Mouse (Mus musculus) thymus, adult 2 months (tissue): ENCODE measurements around the gene Gkap1. TPM values are rescaled to one million over a fixed set of nuclear protein-coding genes. Genes with fewer than 3 reads are reported as not detected.
A peak's percentile ranks its signal among the peaks of the same experiment; 100 is the strongest.

Experiments
- DNase-seq: peaks from one replicate; pipeline ENCODE4 v3.0.0; 2021
- H3K27ac ChIP-seq: fragments of 200-500 bp; 2 replicates; pipeline ENCODE4 v1.5.1; 2012; ENCODE audit warnings: low read length, control low read depth; ENCODE audit not compliant: control insufficient read depth, insufficient read depth
- H3K27me3 ChIP-seq: fragments of 200-500 bp; 2 replicates; pipeline ENCODE4 v1.6.1; 2012; ENCODE audit warnings: mild to moderate bottlenecking, low read length, moderate library complexity, mixed read lengths; ENCODE audit not compliant: control insufficient read depth, insufficient read depth
- H3K36me3 ChIP-seq: fragments of 200-500 bp; 2 replicates; pipeline ENCODE4 v1.6.1; 2012; ENCODE audit warnings: mild to moderate bottlenecking, low read length, moderate library complexity; ENCODE audit not compliant: control insufficient read depth, insufficient read depth
- H3K4me1 ChIP-seq: fragments of 200-500 bp; replicated peaks from 2 replicates; pipeline ENCODE4 v1.6.1; 2012; ENCODE audit warnings: low read length; ENCODE audit not compliant: control insufficient read depth, insufficient read depth
- H3K4me3 ChIP-seq: fragments of 200-500 bp; 2 replicates; pipeline ENCODE4 v1.5.1; 2012; ENCODE audit warnings: mild to moderate bottlenecking, low read length, control low read depth, moderate library complexity; ENCODE audit not compliant: control insufficient read depth, insufficient read depth
- CTCF ChIP-seq: fragments of 200-500 bp; IDR thresholded peaks from 2 replicates; pipeline ENCODE4 v1.5.1; 2012; ENCODE audit warnings: mild to moderate bottlenecking, control low read depth, low read length, moderate library complexity, borderline replicate concordance; ENCODE audit not compliant: control insufficient read depth, poor library complexity, insufficient read depth; ENCODE audit errors: extremely low read depth
- POLR2A ChIP-seq: fragments of 200-500 bp; IDR thresholded peaks from 2 replicates; pipeline ENCODE4 v1.6.1; 2012; ENCODE audit warnings: mild to moderate bottlenecking, low read length, control low read depth, moderate library complexity; ENCODE audit not compliant: control insufficient read depth, poor library complexity, insufficient read depth; ENCODE audit errors: extremely low read depth
- WGBS: fragments of 180-500 bp; shearing (Covaris S2); methylation state at CpG from one replicate; pipeline ENCODE4 v1.1.7; 2018; 5-methylcytosine and 5-hydroxymethylcytosine counted together
- polyA plus RNA-seq: library from polyadenylated mRNA; depleted of rRNA; stranded (reverse); fragments of >200 nt; gene quantifications from 2 replicates; pipeline ENCODE4 v1.2.3, GENCODE M21; 2012

Gene Gkap1
- polyA plus RNA-seq, 1 experiment = 4.0 TPM

DNA sequence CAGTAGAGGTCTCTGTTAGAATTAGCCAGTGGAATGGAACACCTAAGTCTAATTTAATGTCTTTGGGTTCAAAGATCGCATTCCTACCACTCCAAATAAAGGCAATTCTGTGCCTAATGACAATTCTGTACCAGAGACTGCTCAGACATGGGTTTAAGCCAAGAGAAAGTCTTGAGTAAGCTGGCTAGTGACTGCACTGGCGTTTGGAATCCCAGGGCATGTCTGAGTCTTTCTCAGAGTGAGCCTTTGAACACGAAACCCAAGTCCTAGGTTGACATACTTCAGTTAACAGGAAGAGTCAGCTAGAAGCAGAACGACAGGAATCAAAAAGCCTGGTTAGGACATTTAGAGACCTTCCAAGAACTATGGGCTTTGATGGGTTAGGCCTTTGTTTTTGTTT lies 8.0 kb upstream of the Gkap1 start:
- Histone ChIP-seq H3K4me1 (no peaks in the 10 kb centered on the region), H3K27ac (no peak overlapping the region), H3K4me3 (no peak overlapping the region), H3K36me3 (no peaks in the 10 kb centered on the region), H3K27me3 (no peaks in the 10 kb centered on the region; the same call in 1 of the 2 replicates)
- no peak for DNase-seq
- WGBS = 81% methylated on average over 4 of the region's 4 CpGs
- no peak for TF ChIP-seq CTCF
- no peak for TF ChIP-seq POLR2A

DNA sequence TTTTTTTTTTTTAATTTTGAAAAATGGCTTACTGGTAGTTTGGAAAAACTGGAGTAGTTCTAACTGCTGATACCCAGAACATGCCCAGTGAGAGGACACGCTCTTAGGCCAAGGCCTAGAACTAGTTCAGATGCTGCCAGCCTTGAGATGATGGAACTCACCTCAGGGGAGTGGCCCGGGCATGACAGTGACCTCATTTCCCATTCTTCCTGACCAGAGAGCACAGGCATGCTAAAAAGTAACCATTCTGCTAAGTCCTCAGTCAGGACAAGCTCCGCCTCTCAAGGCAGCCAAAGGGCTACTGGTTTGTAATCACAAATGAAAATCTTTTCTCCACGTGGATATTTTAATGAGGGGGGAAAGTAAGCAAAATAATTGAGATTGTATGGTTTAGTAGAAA lies 6.4 kb upstream of the Gkap1 start:
- Histone ChIP-seq H3K27ac (no peak overlapping the region), H3K36me3 (no peaks in the 10 kb centered on the region), H3K4me3 (no peak overlapping the region), H3K4me1 (no peaks in the 10 kb centered on the region), H3K27me3 (no peaks in the 10 kb centered on the region)
- DNase-seq = no peak
- no peak for TF ChIP-seq CTCF
- TF ChIP-seq POLR2A = no peak
- 71% methylated on average over 4 of the region's 4 CpGs for WGBS

DNA sequence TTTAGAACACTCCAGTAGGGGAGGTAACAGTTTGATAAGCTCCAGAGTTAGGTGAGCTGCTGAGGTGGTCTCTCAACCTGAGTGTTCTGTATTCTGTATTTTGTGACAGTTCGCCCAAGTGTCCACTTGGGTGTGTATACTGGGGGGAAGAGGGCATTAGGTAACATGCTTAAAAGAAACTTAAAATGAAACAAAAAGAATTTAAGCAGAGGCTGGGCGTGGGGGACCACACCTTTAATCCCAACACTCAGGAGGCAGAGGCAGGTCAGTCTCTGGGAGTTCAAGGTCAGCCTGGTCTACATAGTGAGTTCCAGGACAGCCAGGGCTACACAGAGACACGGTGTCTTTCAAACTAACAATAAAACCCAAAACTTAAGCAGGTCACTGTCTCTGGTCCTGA lies 5.0 kb upstream of the Gkap1 start:
- DNase-seq = no peak
- H3K4me3 ChIP-seq = no peak overlapping the region
- TF ChIP-seq CTCF = no peak
- TF ChIP-seq POLR2A = no peak
- H3K27ac ChIP-seq = no peak overlapping the region
- WGBS = 91% methylated on average over 3 of the region's 3 CpGs
- H3K4me1 ChIP-seq = no peaks in the 10 kb centered on the region
- H3K27me3 ChIP-seq = peaks cover 8% of the 10 kb centered on the region; the same call in 1 of the 2 replicates
- H3K36me3 ChIP-seq = no peaks in the 10 kb centered on the region

DNA sequence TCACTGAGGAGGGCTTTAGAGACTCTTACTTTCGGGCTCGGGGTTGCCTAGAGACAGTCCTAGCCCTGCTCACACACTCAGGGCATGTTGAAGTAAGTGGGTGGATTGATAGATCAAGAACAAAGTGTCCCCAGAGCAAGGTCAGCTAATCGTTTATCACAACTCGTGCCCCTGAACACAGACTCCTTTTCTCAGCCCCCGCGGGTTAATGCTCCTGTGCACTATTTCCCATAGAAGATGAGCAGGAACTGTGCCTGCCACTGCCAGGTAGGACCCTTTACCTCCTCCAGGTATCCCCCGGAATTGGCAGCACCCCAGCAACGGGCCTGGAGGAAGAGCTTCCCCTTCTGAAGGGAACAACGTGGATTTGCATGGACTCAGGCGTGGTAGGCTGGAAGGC lies 757 bp upstream of the Gkap1 start:
- peaks cover 17% of the 10 kb centered on the region; the same call in 1 of the 2 replicates for H3K27me3 ChIP-seq
- no peak for TF ChIP-seq POLR2A
- no peak for TF ChIP-seq CTCF
- WGBS = 89% methylated on average over 10 of the region's 10 CpGs

DNA sequence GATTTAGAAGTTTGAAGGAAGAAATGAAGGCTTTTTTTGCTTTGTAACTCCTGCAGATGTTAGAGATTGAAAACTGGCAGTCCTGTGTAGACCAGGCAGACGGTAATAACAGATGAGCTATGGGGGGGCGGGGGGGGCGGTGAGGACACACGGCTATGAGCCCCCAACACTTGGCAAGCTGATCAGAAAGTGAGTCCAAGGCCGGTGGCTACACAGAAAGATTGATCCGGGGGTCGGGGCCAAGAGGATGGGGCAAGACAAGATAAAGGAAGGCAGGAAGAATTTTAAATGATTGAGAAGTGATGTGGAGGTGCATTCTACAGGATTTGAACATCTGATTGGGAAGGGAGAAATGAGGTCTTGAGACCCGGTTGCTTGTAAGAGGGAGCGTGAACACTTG lies 423 bp downstream of the Gkap1 start:
- WGBS = 51% methylated on average over 9 of the region's 9 CpGs
- H3K4me3 ChIP-seq = no peak overlapping the region
- H3K4me1 ChIP-seq = peaks cover 6% of the 10 kb centered on the region; the same call in 1 of the 2 replicates
- H3K27ac ChIP-seq = no peak overlapping the region
- no peak for TF ChIP-seq CTCF
- TF ChIP-seq POLR2A = no peak
- no peak for DNase-seq
- H3K27me3 ChIP-seq = peaks cover 17% of the 10 kb centered on the region; the same call in 1 of the 2 replicates
- H3K36me3 ChIP-seq = no peaks in the 10 kb centered on the region

More for the DNA sequence above, 757 bp upstream of the Gkap1 start:
- Histone ChIP-seq H3K4me1 (peaks cover 6% of the 10 kb centered on the region; the same call in 1 of the 2 replicates), H3K36me3 (no peaks in the 10 kb centered on the region), H3K27ac (no peak overlapping the region), H3K4me3 (no peak overlapping the region)
- no peak for DNase-seq

DNA sequence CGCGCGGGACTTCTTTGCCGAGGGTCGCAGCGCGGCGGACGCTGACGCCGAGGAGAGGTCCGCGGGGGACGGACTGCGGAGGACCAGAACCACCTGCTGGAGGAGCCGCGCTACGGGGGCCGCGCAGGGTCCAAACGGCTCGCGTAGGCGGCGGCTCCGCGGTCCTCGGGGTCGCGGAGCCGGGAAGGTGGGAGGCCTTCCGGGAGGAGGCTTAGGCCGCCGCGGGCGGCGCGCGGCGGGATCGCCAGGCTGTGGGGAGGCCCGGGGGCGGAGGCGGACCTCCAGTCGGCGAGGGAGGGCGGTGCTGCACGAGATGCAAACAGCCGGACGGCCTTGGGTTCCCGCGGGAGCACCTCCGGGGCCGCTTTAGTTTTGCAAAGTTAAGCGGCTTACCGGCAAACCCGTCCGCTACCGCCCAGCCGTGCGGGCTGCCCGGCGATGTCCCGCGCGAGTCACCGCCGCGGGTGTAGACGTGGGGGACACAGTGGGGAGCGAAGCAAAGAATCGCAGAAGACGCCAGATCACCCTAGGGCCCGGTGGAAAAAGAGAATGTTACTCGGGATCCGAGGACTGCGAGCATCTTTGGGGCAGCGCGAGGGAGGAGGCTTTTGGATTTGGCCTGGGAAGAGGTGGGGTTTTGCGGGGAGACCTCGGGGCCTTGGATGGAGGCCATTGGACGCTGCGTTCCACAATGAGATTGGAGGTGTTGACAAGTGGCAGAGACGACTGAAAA lies 1.1 kb downstream of the Gkap1 start:
- TF ChIP-seq POLR2A = no peak
- TF ChIP-seq CTCF = 0 out of 2 replicates have a peak, but pooled peaks have one; percentile 6
- peak; percentile 56 for DNase-seq
- peak overlapping the region; percentile 61 for H3K4me3 ChIP-seq
- H3K36me3 ChIP-seq = no peaks in the 10 kb centered on the region
- H3K4me1 ChIP-seq = peaks cover 6% of the 10 kb centered on the region; the same call in 1 of the 2 replicates
- no peak overlapping the region for H3K27ac ChIP-seq
- WGBS = under 1% methylated on average over 83 of the region's 84 CpGs
- H3K27me3 ChIP-seq = peaks cover 17% of the 10 kb centered on the region; the same call in 1 of the 2 replicates
